Mouse (Mus musculus): ENCODE measurements around the gene Kmt2d.

The Kmt2d gene

DNA sequence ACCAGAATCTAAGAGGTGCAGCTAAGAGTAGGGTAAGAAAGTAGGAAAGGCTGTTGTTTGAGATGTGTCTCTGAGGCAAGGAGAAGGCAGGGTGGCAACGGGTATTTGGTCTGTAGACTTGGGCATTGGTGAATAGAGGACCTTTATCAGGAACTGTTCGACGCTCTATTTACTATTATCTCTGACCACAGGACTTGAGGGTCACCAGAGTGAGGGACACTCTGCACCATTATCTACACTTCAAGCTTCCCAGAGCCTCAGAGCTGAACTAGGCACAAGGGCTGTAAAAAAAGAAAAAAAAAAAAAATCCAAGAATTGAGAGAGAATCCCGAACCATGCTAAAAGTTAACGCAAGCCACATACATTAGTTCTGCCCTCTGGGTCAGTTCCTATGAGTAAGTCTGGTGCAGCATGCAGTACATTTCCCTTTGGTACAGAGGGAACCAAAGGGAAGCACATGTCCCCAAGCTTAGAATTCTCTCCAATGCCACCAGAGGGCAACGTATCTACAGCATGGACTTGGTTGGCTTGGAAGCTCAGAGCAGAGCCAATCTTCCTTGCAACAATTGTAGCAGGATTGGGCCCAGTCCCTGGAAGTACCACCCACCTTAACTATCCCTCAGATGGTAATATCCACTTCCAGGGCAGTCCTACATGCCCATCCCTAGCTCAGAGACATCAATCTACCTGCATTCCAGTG lies 21.1 kb upstream of the Kmt2d start:
- TF ChIP-seq NANOG (IDR thresholded peaks at IDR 0.05; ENCODE audit: borderline replicate concordance, low read length): no peak
- no peak for TF ChIP-seq POU5F1 (IDR thresholded peaks at IDR 0.05; ENCODE audit: borderline replicate concordance, low read length)
- TF ChIP-seq CTCF (conservative IDR thresholded peaks at IDR 0.05; ENCODE audit: low read length): peak; percentile 48
- Histone ChIP-seq H3K9me3 (ENCODE audit: low read length) (peaks cover 6% of the 10 kb centered on the region), H3K36me3 (ENCODE audit: insufficient read depth, low read length) (no peaks in the 10 kb centered on the region), H3K27me3 (ENCODE audit: insufficient read depth, low read length) (peaks cover 47% of the 10 kb centered on the region), H3K4me1 (replicated peaks; ENCODE audit: low read depth, low read length) (peaks cover 59% of the 10 kb centered on the region), H3K4me3 (replicated peaks; ENCODE audit: low read length) (no peak overlapping the region)

DNA sequence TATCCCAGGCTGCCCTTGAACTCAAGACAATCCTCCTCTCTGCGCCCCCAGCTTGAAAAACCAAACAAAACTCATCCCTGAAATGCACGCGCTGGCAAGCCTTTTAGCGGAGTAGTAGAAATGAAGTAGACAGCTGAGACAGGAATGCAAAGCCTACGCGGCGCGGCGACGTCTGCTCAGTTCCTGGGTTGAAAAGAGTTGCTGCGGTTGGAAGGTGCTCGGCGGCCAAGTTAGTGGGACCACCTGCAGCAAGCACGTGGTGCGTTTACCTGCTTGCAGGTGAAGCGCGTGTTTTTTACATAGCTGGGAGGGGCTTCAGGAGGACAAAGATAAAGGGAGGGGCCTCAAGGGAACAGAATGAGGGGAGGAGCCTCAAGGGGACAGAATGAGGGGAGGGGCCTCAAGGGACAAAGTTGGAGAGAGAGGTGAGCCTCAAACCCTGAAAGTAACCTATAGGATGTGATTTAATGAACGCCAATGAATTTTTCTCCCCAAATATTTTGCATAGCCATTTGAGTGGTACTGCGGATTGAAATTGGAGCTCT lies 20.3 kb upstream of the Kmt2d start:
- Histone ChIP-seq H3K4me3 (replicated peaks; ENCODE audit: low read length) (peak overlapping the region; percentile 76), H3K4me1 (replicated peaks; ENCODE audit: low read depth, low read length) (peaks cover 54% of the 10 kb centered on the region), H3K9me3 (ENCODE audit: low read length) (peaks cover 10% of the 10 kb centered on the region), H3K27me3 (ENCODE audit: insufficient read depth, low read length) (peaks cover 40% of the 10 kb centered on the region), H3K36me3 (ENCODE audit: insufficient read depth, low read length) (no peaks in the 10 kb centered on the region)
- TF ChIP-seq NANOG (IDR thresholded peaks at IDR 0.05; ENCODE audit: borderline replicate concordance, low read length) (no peak), POU5F1 (IDR thresholded peaks at IDR 0.05; ENCODE audit: borderline replicate concordance, low read length) (no peak), CTCF (conservative IDR thresholded peaks at IDR 0.05; ENCODE audit: low read length) (no peak)

DNA sequence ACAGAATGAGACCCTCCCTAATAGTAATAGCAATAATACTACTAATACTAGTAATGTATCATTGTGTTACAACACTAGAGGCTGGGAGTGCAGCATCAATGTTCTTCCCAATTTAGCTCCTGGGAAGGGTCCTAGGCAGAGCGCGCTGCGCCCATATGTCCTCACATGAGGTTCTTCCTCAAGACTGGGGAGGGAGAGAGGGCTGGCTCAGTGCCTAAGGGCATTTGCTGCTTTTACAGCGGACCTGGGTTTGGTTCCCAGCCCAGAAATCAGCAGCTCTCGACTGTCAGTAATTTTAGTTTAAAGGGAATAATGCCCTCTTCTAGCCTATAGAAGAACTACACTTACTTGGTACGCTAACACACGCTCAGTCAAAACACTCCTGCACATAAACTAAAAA lies 16.5 kb upstream of the Kmt2d start:
- H3K36me3 ChIP-seq (ENCODE audit: insufficient read depth, low read length): no peaks in the 10 kb centered on the region
- no peak overlapping the region for H3K4me3 ChIP-seq (replicated peaks; ENCODE audit: low read length)
- TF ChIP-seq NANOG (IDR thresholded peaks at IDR 0.05; ENCODE audit: borderline replicate concordance, low read length) (no peak), CTCF (conservative IDR thresholded peaks at IDR 0.05; ENCODE audit: low read length) (no peak), POU5F1 (IDR thresholded peaks at IDR 0.05; ENCODE audit: borderline replicate concordance, low read length) (no peak)
- H3K4me1 ChIP-seq (replicated peaks; ENCODE audit: low read depth, low read length): peaks cover 24% of the 10 kb centered on the region
- H3K9me3 ChIP-seq (ENCODE audit: low read length): peaks cover 10% of the 10 kb centered on the region
- peaks cover 2% of the 10 kb centered on the region; the same call in 1 of the 2 replicates for H3K27me3 ChIP-seq (ENCODE audit: insufficient read depth, low read length)

DNA sequence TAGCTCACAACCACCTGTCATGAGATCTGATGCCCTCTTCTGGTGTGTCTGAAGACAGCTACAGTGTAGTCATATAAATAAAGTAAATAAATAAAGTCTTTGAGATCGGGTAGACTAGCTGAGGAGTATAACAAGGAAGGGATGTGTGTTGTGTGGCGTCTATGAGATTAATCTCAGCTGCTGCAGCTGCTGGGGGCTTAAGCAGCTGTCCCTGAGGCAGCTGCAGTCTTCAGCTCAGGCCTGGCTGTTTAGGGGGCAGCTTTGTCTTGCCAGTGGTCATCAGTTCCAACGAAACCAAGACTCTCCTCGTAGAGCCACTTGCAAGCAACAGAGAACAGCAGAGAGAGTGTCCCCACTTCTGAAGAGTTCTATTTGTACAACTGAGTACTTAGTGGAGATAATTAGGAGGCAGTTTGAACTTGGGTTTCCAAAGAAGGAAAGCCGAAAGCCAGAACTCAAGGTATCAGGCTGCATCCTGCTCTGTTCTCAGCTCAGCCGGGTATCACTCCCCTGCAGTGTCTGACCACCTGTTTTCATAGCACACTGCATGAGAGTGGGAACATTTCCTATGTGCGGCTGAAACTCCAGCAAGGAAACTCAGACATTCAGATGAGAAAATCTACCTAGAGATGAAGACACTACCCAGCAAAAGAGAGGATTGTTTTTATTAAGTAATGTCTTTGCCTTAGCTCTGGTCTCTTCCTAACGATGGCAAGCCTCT lies 15.8 kb upstream of the Kmt2d start:
- no peak for TF ChIP-seq NANOG (IDR thresholded peaks at IDR 0.05; ENCODE audit: borderline replicate concordance, low read length)
- TF ChIP-seq CTCF (conservative IDR thresholded peaks at IDR 0.05; ENCODE audit: low read length): no peak
- TF ChIP-seq POU5F1 (IDR thresholded peaks at IDR 0.05; ENCODE audit: borderline replicate concordance, low read length): no peak
- no peak overlapping the region for H3K4me3 ChIP-seq (replicated peaks; ENCODE audit: low read length)
- no peaks in the 10 kb centered on the region for H3K36me3 ChIP-seq (ENCODE audit: insufficient read depth, low read length)
- H3K27me3 ChIP-seq (ENCODE audit: insufficient read depth, low read length): no peaks in the 10 kb centered on the region
- H3K9me3 ChIP-seq (ENCODE audit: low read length): peaks cover 10% of the 10 kb centered on the region
- peaks cover 24% of the 10 kb centered on the region for H3K4me1 ChIP-seq (replicated peaks; ENCODE audit: low read depth, low read length)

DNA sequence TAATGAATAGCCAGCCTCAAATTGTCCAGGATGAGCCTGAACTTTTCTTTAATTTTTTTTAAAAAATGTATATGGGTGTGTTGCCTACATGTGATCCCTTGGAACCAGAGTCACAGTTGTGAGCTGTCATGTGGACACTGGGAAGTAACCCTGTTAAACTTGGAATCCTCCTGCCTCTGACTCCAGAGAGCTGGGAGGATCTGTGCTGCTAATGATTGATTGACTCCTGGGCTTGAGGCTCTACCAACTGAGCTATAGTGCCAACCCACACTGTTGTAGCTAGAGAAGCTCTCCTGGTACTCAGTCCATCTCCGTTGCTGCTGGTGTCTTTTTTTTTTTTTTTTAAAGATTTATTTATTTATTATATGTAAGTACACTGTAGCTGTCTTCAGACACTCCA lies 13.1 kb upstream of the Kmt2d start:
- Histone ChIP-seq H3K27me3 (ENCODE audit: insufficient read depth, low read length) (no peaks in the 10 kb centered on the region), H3K36me3 (ENCODE audit: insufficient read depth, low read length) (peaks cover 8% of the 10 kb centered on the region), H3K4me3 (replicated peaks; ENCODE audit: low read length) (no peak overlapping the region), H3K4me1 (replicated peaks; ENCODE audit: low read depth, low read length) (peaks cover 32% of the 10 kb centered on the region), H3K9me3 (ENCODE audit: low read length) (peaks cover 10% of the 10 kb centered on the region)
- TF ChIP-seq POU5F1 (IDR thresholded peaks at IDR 0.05; ENCODE audit: borderline replicate concordance, low read length) (no peak), CTCF (conservative IDR thresholded peaks at IDR 0.05; ENCODE audit: low read length) (no peak), NANOG (IDR thresholded peaks at IDR 0.05; ENCODE audit: borderline replicate concordance, low read length) (no peak)

DNA sequence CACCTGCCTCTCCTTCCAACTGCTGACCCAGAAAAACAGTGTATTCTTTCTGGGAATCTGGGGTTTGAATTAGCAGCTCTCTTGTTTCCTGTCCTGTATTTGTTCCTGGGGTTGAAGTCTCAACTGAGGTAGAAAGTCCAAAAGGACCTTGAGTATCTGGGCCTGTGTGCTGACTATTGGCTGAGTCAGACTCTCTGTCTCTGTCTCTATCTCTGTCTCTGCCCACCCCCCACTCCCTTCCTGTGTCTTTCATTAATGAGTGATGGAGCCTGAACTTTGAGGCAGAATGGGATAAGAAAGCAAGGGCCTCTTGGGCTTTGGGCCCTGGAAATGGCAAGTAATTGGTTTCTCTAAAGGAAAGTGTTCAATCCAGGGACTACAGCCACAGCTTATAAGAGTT lies 12.7 kb upstream of the Kmt2d start:
- Histone ChIP-seq H3K36me3 (ENCODE audit: insufficient read depth, low read length) (peaks cover 13% of the 10 kb centered on the region), H3K4me1 (replicated peaks; ENCODE audit: low read depth, low read length) (peaks cover 36% of the 10 kb centered on the region), H3K27me3 (ENCODE audit: insufficient read depth, low read length) (no peaks in the 10 kb centered on the region), H3K9me3 (ENCODE audit: low read length) (peaks cover 10% of the 10 kb centered on the region), H3K4me3 (replicated peaks; ENCODE audit: low read length) (no peak overlapping the region)
- TF ChIP-seq POU5F1 (IDR thresholded peaks at IDR 0.05; ENCODE audit: borderline replicate concordance, low read length) (no peak), CTCF (conservative IDR thresholded peaks at IDR 0.05; ENCODE audit: low read length) (no peak), NANOG (IDR thresholded peaks at IDR 0.05; ENCODE audit: borderline replicate concordance, low read length) (no peak)

DNA sequence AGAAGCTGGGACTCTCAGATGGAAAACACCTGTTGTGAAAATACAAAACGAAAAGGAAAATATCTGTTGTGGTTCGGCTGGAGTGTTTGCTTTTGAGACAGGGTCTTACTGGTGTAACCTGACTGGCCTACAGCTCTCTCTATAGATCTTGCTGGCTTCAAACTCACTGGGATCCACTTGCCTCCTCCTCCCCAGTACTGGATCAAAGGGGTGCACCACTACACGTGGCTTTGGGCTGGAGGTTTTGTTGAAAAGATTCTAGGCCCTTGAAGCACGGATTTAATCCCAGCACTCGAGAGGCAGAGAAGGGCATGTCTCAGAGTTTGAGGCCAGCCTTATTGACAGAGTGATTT lies 10.6 kb upstream of the Kmt2d start:
- H3K27me3 ChIP-seq (ENCODE audit: insufficient read depth, low read length): no peaks in the 10 kb centered on the region
- peak overlapping the region; percentile 60 for H3K4me3 ChIP-seq (replicated peaks; ENCODE audit: low read length)
- H3K4me1 ChIP-seq (replicated peaks; ENCODE audit: low read depth, low read length): peaks cover 55% of the 10 kb centered on the region
- TF ChIP-seq NANOG (IDR thresholded peaks at IDR 0.05; ENCODE audit: borderline replicate concordance, low read length): no peak
- TF ChIP-seq CTCF (conservative IDR thresholded peaks at IDR 0.05; ENCODE audit: low read length): no peak
- TF ChIP-seq POU5F1 (IDR thresholded peaks at IDR 0.05; ENCODE audit: borderline replicate concordance, low read length): no peak
- H3K9me3 ChIP-seq (ENCODE audit: low read length): no peaks in the 10 kb centered on the region
- H3K36me3 ChIP-seq (ENCODE audit: insufficient read depth, low read length): peaks cover 26% of the 10 kb centered on the region

DNA sequence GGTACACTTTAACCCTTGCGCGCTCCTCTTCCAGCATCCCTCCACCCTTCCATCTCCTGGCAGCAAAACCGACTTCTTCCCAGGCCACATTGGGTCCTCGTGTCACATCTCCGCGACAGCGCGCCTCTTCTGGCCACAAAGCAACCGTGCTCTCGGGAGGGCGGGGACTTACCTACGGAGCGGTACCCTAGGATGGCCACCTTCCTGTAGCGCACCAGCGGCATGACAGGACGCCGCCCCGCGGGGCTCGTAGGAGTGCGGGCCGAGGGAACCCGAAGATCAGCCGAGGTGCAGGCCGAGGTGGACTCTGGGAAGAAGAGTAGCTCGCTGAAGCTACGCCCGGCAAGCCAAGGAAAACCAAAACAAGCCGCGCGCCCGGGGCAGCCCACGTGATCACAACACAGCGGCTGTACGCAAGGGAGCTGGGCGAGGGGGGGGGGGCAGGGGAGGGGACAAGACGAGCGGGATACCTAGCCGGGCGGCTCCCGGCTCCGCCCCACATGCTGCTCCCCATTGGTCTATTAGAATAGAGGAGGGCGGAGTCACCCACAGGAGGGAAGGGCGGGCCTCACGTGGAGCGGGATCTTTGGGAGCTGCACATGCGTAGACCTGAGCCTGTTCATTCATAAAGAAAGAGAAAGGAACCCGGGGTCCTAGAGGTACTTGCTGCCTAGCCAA lies 10.1 kb upstream of the Kmt2d start:
- Histone ChIP-seq H3K27me3 (ENCODE audit: insufficient read depth, low read length) (no peaks in the 10 kb centered on the region), H3K4me1 (replicated peaks; ENCODE audit: low read depth, low read length) (peaks cover 60% of the 10 kb centered on the region), H3K4me3 (replicated peaks; ENCODE audit: low read length) (peak overlapping the region; percentile 91), H3K9me3 (ENCODE audit: low read length) (no peaks in the 10 kb centered on the region), H3K36me3 (ENCODE audit: insufficient read depth, low read length) (peaks cover 31% of the 10 kb centered on the region)
- TF ChIP-seq POU5F1 (IDR thresholded peaks at IDR 0.05; ENCODE audit: borderline replicate concordance, low read length) (no peak), CTCF (conservative IDR thresholded peaks at IDR 0.05; ENCODE audit: low read length) (no peak), NANOG (IDR thresholded peaks at IDR 0.05; ENCODE audit: borderline replicate concordance, low read length) (no peak)
